Mouse (Mus musculus) urinary bladder, postnatal 4 days (tissue): ENCODE measurements around the gene Cd5l.
"Not testable (repeated sequence)": the region's sequence is repeated elsewhere in the genome, so short reads cannot be mapped to it uniquely, and the experiment has no call there.

Experiments used
- DNase-seq, 2 experiments: peaks; one replicate each; pipeline ENCODE4 v3.0.0; 2021 to 2022; ENCODE audit warnings: low spot score in 2 of 2

Cd5l gene

GRCm38 (mm10) chr3:87357581-87357980 lies at the start of gene Cd5l:
Gene Cd5l (plus strand): TSS chr3:87357881.
- DNase-seq = no peak

- no peak for DNase-seq
Measured at GRCm38 (mm10) chr3:87309922-87310321, 47.8 kb upstream of the Cd5l start.

GRCm38 (mm10) chr3:87322557-87322956 lies 35.1 kb upstream of the Cd5l start:
- DNase-seq = no peak

GRCm38 (mm10) chr3:87323778-87324177 lies 33.9 kb upstream of the Cd5l start:
- DNase-seq = no peak

GRCm38 (mm10) chr3:87337899-87338298 lies 19.8 kb upstream of the Cd5l start:
- DNase-seq = no peak

GRCm38 (mm10) chr3:87350992-87351391 lies 6.7 kb upstream of the Cd5l start:
- not testable (repeated sequence) for DNase-seq

GRCm38 (mm10) chr3:87359215-87359614 lies 1.5 kb downstream of the Cd5l start:
- no peak for DNase-seq

- DNase-seq = no peak
Measured at GRCm38 (mm10) chr3:87360466-87360865, 2.8 kb downstream of the Cd5l start.

- no peak for DNase-seq
Measured at GRCm38 (mm10) chr3:87365691-87366090, 8.0 kb downstream of the Cd5l start.

GRCm38 (mm10) chr3:87367511-87367910 lies 9.8 kb downstream of the Cd5l start:
- DNase-seq = no peak

- DNase-seq = no peak
Measured at GRCm38 (mm10) chr3:87369181-87369580, 11.5 kb downstream of the Cd5l start.

- DNase-seq = no peak
Measured at GRCm38 (mm10) chr3:87376195-87377165, 18.8 kb downstream of the Cd5l start, which contains the start of gene Fcrl1. Gene Fcrl1 (plus strand): TSS chr3:87376387.

- no peak for DNase-seq
Measured at GRCm38 (mm10) chr3:87377228-87377627, 19.5 kb downstream of the Cd5l start.

- DNase-seq = no peak
Measured at GRCm38 (mm10) chr3:87377719-87378118, 20.0 kb downstream of the Cd5l start.

GRCm38 (mm10) chr3:87379641-87380315 lies 22.1 kb downstream of the Cd5l start:
- not testable (repeated sequence) for DNase-seq

GRCm38 (mm10) chr3:87381806-87382712 lies 24.4 kb downstream of the Cd5l start:
- DNase-seq = no peak

- no peak for DNase-seq
Measured at GRCm38 (mm10) chr3:87383308-87383707, 25.6 kb downstream of the Cd5l start.

GRCm38 (mm10) chr3:87385105-87385504 lies 27.4 kb downstream of the Cd5l start:
- DNase-seq = no peak

- no peak for DNase-seq
Measured at GRCm38 (mm10) chr3:87390935-87391334, 33.3 kb downstream of the Cd5l start.

GRCm38 (mm10) chr3:87398809-87399208 lies 41.1 kb downstream of the Cd5l start:
- DNase-seq = no peak

- no peak for DNase-seq
Measured at GRCm38 (mm10) chr3:87399906-87400305, 42.2 kb downstream of the Cd5l start.

GRCm38 (mm10) chr3:87401321-87401720 lies 43.6 kb downstream of the Cd5l start:
- DNase-seq = no peak
